Mouse (Mus musculus): ENCODE measurements around the gene Chat. TPM values are rescaled to one million over a fixed set of nuclear protein-coding genes. Genes with fewer than 3 reads are reported as not detected.
"Not testable (repeated sequence)": the region's sequence is repeated elsewhere in the genome, so short reads cannot be mapped to it uniquely, and the experiment has no call there.

Gene Chat
- polyA plus RNA-seq, 1 experiment: not detected

DNA sequence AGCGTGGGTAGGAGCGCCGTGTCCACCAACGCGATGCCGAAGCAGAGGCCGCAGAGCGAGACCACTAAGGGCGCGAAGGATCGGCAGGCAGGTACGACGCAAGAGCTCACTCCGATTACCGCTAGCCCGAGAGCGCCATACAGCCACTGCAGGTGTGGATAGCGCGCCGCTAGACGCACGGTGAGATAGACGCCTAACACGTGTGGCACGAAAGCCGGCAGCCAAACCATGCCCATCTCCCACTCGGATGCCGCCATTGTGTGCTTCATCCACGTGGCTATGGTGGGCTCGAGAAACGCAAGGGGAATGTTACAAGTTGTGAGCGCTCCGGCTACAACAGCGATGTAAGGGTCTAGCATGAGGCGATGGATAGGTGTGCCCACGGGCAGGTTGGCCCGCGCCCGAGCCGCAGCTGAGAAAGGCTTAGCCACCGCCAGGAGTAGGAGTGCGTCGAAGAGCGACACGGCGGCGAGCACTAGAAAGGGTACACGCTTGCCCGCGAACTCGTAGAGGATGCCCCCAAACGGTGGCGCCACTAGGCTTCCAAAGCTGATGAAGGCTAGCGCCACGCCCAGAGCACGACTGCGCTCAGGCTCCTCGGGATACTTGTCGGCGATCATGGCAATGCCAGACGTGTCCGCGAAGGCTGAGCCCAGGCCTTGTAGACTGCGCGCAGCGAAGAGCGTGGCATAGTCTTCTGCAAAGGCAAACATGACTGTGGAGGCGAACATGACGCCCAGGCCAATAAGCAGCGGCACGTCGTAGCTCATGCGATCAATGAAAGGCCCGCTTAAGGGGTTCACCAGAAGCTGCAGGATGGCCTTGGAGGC is 2.4 kb downstream of the Chat start:
- no peak for DNase-seq (ENCODE audit: low read depth)

DNA sequence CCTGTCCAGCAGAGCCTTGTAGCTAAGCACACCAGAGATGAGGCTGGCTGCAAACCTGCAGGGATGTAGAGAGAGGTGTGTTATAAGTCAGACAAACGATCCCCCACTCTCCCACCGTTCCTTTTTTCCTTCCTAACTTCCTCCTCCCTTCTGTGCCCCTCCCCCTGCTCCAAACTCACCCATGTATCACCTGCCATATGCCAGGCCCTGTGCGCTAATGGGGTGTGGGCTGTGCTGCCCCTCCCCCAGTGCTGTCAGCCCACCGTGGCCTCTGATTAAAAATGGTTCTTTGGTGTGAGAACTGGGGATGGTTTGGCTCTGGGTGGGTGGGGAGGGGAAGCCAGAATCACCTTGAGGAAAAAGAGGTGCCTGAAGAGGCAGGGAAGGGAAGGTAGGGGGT is 13.2 kb downstream of the Chat start:
- DNase-seq (ENCODE audit: low read depth): no peak

DNA sequence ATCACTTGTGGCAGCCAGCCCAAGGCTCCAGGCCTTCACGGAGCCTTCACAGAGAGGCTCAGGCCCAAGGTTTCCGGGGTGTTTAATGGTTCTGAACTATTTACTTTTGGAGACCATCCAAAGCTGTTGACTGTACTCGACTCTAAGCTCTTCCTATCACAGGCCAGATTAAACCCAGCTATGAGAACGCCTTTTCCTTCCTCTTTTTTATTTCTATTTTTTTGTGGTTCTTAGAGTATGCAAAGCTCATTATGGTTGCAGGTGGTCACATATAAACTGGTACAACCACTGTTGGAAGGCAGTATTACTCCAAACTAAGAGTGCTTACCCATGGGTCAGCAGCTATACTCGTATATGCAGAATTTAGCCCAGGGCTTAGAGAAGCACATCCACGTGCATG is 18.8 kb downstream of the Chat start:
- DNase-seq (ENCODE audit: low read depth): no peak

DNA sequence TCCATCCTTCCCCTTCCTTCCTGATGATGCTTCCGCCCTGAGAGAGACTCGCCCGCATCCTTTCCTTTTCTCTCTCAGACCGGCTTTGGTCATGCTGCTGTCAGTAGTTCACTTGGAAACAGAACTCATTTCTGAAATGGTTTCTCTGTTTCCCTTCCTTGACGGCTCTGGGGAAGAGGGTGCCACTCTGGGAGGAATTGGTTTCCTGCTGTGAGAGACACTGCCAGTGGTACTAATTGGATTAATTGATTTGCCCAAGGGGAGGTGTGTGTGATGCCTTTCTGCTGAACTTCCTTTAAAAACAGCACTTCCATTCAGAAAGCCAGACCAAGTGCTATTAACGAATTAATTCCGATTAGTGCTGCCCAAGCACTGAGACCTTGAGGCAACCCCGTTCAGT is 22.3 kb downstream of the Chat start:
- DNase-seq (ENCODE audit: low read depth): no peak

DNA sequence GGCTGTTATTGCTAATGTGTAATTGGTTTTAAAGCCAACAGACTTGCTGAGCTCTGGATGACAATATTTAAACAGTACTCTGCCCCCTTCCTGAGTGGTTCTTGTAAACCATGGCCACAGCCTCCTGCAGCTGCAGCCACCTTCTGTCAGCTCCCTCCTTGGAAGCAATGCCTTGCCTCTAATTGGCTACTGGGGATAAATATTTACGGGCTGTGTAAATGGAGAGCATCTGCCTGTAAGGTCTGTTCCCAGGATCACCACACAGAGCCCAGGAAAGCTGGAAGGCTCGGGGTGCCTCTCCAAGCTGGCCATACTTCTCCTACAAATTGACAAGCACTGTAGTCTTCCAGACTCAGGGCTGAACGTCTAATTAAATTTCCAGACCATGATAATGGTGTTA is 26.0 kb downstream of the Chat start:
- no peak for DNase-seq (ENCODE audit: low read depth)

DNA sequence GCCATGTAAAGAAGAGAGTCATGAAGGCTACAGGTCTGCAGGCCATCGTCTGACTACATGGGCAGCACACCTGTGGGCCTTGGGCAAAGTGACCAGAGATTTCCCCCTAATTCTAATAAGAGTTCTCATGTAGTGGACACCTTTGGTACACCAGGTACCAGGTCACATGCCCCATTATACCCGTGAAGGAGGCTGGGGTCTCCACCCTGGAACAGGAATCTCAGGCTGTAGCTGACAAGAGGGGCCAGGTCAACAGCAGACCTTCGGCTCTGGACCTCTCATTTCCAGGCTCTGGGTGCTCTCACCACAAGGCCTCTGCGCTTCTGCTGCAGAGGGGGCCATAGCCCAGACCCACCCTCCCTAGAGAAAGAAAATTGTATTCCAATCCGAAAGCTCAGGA is 26.5 kb downstream of the Chat start:
- no peak for DNase-seq (ENCODE audit: low read depth)

DNA sequence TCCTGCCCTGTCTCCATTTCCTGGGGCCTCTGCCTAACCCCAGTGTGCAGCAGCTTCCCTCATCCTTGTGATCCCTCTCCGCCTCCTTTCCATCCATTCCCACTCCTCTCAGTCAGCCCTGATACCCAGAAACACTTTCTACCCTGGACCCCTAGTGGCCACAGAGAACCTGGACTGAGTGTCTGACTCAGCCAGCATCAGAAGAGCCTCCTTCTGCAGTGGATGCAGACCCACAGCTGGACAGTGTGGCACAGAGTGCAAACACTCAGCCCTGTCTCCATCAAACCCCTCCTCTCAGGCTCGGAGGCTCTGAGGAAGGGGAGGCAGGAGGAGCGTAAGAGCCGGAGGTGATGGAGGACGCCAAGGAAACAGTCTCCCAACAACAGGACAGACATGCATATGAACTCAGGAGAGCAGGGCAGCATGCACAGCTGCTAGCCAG is 28.4 kb downstream of the Chat start:
- DNase-seq (ENCODE audit: low read depth): no peak

DNA sequence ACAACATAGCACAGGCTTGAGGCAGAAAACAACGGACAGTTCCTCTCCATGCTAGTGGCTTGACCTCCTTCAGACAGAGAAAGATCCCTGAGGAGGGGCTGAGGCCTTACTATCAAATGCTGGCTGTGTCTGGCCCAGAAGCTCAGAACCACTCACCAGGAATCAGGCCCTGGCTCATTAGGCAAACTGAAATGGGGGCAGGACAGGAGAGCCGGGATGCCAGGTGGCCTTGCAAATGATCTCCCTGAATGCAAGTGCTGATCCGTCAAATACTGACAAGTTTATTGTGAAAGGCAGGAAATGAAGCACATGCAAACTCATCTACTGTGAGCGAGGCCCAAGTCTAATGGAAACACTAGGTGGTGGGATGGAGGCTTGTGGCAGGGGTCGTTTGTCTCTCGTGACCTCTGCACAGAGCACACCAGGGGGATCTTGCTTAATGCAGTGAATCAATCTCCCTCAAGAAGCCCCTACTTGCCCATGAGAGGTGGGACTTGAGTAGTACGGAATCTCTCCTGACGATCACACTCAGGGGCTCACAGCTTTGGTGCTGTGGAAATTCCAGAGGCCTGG is 36.7 kb downstream of the Chat start:
- DNase-seq (ENCODE audit: low read depth): no peak

DNA sequence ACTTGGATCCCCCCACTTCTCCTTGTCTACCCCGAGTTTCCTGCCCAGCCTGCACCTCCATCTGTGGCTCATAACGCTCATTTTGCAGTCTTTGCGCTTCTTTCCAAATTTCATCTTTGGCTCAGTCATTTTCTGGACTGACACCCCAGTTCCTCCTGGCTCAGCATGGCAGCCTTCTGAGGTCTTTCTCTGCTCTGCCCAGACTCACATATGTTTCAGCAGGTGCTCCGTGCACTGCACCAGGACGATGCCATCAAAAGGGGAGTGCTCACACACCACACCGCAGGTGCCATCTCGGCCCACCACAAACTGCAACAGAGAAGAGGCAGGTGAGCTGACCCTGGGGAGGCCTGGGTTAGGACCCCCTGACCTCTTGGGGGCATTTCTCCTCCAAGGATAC is 41.8 kb downstream of the Chat start:
- DNase-seq (ENCODE audit: low read depth): no peak

DNA sequence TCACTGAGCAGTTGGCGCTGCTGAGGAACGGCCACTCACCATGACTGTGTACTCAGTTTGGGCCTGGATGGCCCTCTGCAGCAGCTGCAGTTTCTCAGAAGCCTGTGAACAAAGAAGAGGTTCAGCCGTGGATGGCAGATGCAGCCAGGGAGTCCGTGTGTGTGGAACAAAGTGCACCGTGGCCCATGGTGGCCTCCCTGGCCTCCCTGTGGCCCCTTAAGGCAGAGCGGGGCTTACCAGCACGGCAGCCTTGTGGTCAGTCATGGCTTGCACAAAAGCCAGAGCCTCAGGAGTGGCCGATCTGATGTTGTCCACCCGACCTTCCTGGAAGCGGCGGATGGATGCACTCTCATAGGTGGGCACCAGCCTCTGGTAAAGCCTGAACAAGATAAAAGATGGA is 47.0 kb downstream of the Chat start:
- no peak for DNase-seq (ENCODE audit: low read depth)

DNA sequence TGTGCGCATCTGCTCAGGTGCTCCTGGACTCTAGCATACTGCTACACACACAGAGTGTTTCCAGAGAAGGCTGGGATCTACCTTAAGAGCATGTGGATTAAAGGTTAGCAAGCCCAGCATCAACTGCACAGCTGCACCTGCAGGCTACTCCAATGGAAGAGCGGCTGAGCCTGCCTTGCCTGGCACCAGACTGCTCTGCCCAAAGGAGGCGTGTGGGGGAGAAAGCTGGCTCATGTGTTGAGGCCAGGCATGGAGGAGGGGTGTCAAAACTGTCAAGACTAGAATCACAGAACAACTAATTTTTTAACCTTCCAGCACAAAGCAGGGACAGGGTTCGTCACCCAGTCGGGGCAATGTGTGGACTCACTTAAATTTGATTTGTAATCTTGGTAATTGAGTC is 53.7 kb downstream of the Chat start:
- DNase-seq (ENCODE audit: low read depth): no peak

DNA sequence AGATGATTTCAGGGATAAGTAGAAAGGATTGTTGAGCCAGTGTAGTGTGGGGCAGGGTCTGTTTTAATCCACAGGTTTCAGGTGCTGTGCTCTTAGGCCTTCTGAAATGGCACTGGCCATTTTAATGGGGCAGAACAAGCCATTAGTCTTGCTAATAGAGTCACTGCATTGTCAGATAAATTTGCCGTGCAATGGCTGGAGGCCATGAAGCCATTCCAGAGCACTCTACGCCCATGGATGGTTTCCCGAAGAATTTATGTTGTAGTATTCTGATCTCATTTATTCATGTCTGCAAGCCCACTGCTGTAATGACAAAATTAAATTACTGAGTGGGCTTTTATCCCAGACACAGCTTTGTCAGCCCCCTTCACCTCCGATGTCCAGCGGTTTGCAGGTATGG is 55.7 kb downstream of the Chat start:
- DNase-seq (ENCODE audit: low read depth): no peak

DNA sequence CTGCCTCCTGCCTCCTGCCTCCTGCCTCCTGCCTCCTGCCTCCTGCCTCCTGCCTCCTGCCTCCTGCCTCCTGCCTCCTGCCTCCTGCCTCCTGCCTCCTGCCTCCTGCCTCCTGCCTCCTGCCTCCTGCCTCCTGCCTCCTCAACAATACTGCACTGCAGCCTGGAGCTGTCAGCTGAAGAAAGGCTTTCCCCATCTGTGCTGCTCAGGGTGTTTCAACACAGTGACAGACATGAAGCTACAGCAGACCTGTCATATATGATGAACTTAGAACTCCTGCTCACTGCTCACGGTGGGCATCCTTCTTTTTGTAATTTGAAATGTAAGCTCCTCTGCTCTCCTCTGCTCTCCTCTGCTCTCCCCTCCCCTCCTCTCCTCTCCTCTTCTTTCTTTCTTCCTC is 60.4 kb downstream of the Chat start:
- not testable (repeated sequence) for DNase-seq (ENCODE audit: low read depth)

DNA sequence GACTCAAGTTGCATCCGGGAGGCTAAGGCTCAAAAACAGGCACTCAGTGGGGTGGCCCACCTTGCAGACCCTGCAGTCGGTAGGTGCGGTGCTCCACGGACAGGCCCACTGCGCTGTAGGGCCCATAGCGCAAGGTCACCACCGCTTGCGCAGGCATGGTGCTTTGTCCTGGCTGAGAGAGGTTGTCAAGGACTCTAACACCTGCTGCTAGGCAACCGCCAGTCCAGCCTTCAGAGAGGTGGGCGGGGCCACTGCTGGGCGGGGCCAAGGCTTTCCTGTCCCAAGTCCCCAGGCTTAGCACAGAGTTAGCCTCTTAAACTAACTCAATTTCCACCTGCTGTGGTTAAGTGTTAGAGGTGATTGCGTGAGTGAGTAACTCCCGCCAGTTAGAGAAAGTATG is 77.6 kb downstream of the Chat start, which contains the start of gene 1700024G13Rik:
Gene 1700024G13Rik, minus strand, starts transcription at position 196 of the 400 bp plus-strand sequence.
- DNase-seq (ENCODE audit: low read depth): no peak

DNA sequence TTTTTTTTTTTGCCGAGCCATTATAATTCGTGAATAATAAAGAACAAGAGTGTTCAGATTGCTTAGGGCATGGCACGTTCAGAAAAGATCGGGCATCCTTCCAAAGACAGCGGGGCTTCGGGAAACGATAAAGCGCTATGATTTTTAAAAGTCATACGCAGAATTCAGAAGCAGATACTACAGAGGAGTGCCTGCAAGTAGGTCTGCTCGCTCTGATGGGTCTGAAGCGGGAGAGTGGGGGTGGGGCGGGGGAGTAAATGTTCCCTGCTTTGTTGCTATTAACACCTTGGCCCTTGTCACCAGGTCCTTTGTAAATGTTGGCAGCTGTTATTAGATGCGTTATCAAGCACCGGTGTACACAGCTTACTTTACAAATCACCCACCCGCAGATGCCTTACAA is 84.2 kb downstream of the Chat start:
- DNase-seq (ENCODE audit: low read depth): no peak

DNA sequence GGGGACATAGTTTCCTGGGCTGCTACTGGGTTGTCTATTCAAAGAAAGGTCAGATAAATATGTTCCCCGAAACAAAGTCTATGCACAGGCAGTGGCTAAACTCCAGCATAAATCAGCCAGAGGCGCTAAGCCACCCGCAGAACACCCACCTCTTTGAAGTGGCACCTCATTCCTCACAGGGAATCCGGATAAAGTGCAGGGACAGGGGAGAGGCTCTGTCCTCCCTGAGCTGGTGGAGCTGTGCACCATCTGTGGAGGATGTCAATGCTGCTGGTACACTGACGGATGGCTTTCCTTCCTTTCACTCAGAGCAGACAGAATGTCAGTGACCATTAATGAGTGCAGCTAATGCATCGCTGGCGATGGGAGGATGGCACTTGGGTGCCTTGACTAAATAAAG is 84.7 kb downstream of the Chat start:
- DNase-seq (ENCODE audit: low read depth): no peak

DNA sequence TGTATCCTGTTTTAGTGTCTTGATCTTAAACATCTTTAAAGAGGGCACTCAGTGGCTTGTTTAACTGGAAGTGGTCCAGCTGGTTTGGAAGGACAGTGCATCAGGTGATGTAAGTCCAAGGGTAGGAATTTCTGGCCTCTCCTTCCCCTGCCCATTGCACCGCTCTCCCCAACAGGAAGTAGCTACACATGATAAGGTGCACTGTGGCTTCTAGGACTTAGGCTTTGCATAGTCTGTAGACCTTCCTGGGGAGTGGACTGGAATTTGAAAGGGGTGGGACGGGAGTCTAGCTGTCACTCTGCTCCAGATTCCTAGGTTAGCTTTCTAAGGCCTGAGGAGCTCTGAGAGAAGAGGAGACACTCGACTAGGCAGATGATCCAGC is 85.7 kb downstream of the Chat start:
- no peak for DNase-seq (ENCODE audit: low read depth)

DNA sequence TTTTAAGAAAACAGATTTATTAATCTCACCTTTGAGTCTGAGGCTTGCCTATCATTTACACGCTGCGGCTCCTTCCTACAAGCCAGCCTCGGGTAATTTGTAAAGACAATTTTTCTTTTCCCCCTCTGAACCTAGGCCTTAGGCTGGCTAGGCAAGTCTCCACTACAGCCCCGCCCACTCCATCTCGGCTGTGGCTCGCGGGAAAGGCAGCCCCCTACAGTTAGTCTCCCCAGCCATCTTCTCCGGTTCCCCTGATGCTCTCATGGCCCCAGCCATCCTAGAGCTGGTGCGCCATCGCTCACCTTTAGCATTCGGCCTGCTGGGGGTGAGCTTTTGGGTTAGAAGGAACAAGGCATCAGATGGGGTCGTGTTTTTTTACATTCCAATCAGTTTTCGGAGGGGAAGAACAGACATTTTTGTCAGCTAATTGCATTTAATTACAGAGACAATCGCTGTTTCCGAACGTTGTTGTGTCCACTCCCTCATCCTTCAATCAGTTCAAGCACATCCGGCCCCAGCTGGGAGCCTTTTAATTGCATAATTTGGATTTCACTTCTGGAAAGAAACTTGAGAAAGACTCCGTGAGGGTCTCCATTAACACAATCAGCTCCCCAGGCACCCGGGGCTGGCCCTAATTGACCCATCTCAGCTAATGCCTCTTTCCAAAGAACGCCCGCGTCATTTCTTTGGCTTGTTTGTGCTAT is 86.2 kb downstream of the Chat start:
- no peak for DNase-seq (ENCODE audit: low read depth)

DNA sequence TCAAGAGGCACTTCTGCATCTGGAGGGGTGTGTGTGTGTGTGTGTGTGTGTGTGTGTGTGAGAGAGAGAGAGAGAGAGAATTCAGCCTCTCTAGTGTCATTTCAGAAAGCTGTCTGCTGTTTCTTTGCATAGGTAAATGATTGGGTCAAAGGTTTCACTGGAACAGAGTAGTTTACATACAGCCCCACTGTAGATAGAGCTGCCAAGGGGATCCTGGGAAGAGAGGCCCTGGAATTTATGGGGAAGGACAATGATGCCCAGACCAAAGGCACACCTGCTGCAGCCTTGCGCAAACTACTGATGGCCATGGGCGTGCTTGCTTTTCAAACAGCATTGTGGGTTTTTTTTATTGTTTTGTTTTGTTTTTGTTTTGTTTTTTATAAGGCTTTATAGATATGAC is 93.3 kb downstream of the Chat start:
- DNase-seq (ENCODE audit: low read depth): no peak

DNA sequence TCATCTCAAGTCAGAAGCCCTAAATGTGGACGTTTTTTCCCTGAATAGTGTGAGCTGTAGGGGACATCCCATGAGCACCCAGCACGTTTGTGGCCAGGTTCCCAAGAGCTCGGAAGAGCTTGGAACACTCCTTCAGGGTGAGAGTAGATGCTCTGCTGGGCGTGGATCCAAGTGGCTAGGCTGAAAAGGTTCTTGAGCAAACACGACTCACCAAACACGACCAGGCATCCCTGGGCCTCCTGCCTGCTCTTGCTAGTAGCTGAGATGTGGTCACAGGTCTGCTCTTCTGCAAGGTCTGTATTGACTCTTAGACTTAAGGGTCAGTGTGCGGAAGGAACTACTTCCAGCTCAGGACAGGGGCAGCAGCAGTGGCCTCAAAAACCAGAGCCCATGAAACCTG is 96.0 kb downstream of the Chat start:
- DNase-seq (ENCODE audit: low read depth): no peak

DNA sequence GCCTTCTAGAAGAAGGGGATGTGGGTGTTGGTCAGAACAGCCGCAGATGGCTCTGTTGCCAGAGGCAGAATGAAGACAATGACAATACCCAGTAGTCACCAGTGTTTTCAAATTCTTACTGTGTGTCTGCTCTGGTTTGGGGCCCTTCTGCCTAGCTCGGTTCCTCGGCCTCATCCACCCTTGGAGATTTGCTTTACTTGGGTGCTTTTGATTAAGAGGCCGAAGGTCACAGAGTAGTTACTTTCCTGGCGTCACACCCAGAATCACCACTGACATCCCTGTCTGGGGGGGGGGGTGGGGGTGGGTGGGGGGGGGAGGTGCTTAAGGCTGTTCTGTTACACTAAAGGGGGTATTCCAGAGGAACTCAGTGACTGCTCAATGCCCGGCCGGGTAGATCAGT is 101.4 kb downstream of the Chat start:
- no peak for DNase-seq (ENCODE audit: low read depth)

Measured in gonadal fat pad, adult 2 months (tissue).